Mouse (Mus musculus) c-Kit-positive CD71-positive TER-119-negative erythroid progenitor cells, embryonic 14.5 days (primary cell): ENCODE measurements around the gene Ssx2ip.

ENCODE experiments used
- DNase-seq: peaks from one replicate; pipeline ENCODE4 v3.0.0-alpha.2; 2013; ENCODE audit warnings: low read depth

Gene Ssx2ip

DNA sequence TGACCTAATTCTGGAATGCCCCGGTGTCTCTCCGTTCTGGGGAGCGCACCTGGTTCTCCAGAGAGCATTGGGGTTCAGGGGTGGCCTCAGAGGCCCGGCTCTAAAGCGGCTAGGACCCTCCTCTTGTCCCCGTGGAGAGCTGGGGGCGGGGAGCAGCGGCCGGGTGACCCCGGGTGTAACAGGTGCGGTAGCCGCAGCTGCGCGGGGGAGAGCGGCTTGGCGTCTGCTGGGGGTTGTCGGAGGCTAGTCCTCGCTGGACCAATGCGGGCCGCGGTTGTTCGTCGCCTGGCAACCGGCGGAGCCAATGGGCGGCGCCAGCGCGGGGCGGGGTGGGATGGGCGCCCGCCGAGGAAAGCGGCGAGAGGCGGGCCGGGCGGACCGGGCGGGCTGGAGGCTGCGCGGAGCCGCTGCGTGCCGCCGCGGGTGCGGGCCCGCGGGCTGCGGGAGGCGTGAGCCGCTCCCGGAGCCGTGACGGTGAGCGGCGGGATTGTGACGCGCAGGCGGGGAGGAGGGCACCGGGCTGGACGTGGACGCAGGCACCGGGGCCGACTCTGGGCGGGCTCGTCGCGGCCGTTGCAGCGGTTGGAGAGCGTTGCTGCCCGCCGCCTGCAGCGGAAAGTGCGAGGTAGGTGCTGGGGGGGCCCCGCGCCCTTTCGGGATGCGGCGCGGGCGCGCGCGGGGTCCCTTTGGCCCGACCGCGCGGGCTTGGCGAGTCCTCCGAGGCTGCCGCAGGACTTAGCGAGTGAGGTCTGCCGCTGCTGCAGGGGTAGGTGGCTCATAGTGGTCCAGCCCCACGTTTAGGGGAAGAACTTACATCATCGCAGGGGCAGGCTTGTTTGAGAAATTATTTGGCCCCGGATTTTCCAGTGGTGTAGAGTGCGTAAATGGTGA, at the start of gene Ssx2ip:
Gene Ssx2ip, plus strand, starts transcription at position 332 of the 891 bp plus-strand sequence.
- peak; percentile 88 for DNase-seq

DNA sequence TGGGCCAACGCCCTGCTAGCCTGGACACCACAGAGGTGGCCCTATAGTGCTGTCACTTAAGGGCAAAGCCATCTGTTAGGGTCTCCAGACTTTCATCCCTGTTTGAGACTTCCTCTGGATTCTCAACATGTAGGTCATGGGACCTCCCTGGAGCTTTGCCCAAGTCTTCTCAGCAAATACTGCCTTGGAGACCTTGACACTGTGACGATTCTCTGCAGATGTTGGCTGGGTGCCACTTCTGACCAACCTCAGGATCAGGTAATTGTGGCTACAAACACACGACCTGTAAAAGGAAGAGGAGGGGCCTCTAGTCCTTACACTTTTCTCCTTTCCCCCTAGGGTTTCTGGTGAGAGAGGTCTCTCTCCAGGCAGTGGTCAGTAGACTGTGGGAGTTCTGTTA, 49.3 kb upstream of the Ssx2ip start:
- DNase-seq = no peak

GRCm38 (mm10) chr3:146365471-146365870, 39.0 kb upstream of the Ssx2ip start:
- DNase-seq = no peak

DNA sequence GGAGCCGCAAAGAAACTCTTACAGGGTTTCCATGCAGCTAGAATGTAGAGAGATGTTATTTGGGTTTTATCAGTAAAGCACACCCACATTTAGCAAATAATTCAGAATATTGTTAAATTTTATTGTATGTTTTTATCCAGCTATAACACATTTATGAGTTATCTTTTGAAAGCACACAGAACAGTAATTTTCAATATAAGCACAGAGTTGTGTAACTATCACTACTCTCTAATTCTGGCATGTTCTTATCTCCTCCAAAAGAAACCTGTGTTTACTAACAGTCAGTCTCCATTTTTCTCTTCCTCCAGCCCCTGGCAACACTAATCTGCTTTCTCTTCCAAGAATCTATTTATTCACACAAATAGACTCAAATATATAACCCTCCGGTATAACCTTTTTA, 37.4 kb upstream of the Ssx2ip start:
- DNase-seq = no peak

DNA sequence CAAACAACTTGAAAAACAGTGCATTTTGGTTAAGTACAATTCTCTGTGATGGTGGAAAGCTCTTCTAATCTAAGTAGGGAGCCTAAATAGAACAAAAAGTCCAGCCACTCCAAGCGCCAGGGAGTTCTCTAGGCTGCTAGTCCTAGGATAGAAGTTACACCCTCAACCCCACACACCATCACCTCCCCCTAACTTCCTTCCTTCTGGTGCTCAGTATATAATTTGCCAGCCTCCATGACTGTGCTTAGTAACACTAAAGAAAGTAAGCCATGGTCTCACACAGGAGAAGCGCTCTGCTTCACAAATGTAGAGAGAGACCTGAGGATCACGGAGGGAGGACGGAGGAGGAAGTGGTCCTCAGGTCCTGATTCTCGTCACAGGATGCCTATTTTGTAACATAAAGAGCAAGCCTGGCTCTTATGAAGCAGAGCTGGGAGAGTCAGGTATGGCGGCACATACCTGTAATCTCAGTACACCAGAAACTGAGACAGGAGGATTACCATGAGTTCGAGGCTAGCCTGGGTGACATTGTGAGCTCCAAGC, 33.8 kb upstream of the Ssx2ip start:
- no peak for DNase-seq

- DNase-seq = no peak
Observed at GRCm38 (mm10) chr3:146371201-146371600, 33.2 kb upstream of the Ssx2ip start.

GRCm38 (mm10) chr3:146374596-146375175, 29.8 kb upstream of the Ssx2ip start:
- no peak for DNase-seq

DNA sequence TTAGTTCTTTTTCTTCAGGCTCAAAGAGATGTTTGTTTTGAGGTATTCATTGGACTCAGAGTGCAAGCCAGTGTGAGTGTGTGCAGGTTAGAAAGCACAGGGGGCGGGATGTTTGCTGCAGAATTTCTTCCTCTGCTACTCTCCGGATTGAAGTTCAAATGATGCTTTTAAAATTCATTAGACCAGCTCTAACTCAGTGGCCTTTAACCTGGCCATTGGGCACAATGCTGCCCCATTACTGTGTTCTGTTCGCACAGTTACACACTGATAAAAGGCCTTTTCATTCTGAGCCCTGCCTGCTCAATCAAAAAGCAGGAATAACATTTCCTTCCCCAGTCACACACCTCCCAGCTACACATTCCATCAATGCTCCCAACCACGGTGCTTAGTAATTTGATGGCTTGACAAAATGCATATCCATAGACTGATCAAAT, 29.2 kb upstream of the Ssx2ip start:
- DNase-seq = no peak

- DNase-seq = peak; percentile 46
Observed at GRCm38 (mm10) chr3:146376337-146377130, 27.9 kb upstream of the Ssx2ip start.

- DNase-seq = no peak
Observed at GRCm38 (mm10) chr3:146377216-146377615, 27.2 kb upstream of the Ssx2ip start.

DNA sequence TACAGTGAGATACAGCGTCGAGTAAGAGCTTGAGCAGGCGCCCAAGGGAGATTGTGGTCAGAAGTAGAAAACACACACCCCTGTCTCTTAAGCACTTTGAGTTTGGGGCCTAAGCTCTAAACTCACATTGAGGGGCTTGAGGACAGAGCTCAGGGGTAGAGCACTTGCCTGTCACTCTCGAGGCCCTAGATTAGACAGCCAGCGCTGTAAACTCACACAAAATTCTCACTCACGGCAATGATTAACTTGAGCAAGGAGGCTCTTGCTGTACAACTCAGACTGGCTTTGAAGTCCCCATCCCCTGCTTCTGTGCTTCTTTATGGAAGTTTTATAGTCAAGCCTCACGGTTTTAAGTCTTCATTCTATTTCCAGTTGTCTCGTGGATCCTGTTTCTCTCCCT, 25.7 kb upstream of the Ssx2ip start:
- DNase-seq = no peak

DNA sequence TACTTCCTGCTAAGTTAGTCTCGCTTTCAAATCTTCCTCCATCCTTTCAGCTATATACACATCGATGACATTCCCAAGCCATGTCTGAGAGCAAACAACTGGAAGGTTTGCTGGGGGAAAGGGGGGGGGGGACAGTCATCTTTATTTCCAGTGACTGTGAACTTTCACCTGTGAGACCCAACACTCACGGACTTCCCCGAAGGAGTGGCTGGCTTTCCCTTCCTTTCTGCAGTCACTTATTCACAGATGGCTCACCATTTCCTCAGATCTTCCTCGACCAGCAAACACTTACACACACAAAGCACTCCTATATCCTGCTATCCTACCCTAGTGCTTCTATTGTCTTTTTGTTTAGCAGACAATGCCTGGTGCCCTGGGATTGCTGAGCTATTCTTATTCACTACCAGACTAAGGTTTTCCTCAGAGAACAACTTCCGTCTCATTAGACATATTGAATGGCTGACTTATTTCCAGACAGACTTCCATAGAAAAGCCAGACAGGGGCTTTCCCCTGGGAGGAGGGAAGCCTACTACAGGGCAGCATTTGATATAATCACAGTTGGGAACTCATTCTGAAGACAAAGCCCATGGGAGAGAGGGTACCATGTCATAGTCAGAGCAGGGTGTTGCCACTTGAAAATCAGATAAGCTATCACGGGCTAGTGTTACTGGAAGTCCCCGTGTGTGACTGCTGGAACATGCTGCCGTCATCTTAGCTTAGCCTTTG, 24.5 kb upstream of the Ssx2ip start:
- no peak for DNase-seq

DNA sequence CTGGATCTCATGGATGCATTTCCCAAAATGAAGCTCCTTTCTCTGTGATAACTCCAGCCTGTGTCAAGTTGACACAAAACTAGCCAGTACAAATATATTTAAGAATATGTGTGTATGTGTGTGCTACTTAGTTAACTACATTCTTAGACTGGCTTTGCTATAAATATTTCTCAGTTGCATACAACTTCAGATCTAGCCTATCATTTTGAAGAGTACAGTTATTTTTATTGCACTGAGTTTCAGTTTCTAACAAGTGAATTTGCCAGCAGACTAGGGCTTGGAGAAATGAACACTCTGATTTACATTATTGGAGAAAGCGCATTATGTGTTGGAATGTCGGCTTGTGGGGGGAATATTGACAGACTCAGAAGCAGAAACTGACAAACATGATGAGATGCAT, 23.6 kb upstream of the Ssx2ip start:
- no peak for DNase-seq

DNA sequence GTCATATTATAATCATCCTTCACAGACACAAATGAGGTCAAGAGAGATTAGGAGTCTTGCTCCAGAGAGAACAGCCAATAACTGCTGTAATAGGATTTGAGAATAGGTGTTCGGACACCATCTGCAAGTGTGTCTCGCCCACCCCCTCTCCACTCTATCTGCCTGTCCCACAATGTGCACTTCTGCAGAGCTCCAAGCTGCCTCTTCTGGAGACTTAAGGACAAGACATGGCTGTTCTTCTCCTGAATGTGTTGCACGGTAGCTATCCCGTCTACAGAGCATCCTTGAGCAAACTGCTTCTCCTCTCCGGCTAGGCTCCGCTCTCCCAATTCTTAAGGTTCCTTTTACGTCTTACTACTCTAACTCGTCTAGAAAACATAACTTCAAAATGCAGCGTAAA, 23.0 kb upstream of the Ssx2ip start:
- DNase-seq = no peak

GRCm38 (mm10) chr3:146386800-146387199, 17.6 kb upstream of the Ssx2ip start:
- DNase-seq = no peak

DNA sequence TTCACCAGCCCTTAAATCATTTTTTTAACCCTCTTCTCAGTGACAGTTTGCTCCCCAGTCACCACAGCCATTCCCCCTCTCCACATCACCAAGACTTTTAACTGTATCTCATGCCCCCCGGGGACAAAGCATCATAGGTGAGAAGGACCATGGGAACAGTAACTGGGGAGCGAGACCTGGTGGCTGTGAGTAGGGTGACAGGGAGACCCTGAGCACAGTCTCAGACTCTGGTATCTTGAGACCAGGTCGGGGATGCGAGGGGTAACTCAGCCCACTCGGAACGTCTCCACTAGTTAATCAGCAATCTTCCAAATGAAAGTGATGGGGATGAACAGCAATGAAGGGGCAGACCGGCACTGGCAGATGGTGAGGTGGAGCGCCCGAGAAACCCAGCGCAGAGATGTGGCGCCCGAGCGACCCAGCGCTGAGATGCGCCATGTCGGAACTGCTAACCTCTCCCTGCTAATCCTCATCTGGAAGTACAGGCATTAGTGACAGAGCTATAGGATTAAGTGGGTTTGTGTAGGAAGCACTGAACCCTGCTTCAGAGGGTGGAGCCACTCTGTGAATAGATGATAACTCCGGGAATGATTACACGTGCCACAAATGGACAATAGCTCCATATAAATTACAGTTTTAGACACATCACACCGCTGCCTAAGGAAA, 11.7 kb upstream of the Ssx2ip start:
- peak; percentile 50 for DNase-seq

DNA sequence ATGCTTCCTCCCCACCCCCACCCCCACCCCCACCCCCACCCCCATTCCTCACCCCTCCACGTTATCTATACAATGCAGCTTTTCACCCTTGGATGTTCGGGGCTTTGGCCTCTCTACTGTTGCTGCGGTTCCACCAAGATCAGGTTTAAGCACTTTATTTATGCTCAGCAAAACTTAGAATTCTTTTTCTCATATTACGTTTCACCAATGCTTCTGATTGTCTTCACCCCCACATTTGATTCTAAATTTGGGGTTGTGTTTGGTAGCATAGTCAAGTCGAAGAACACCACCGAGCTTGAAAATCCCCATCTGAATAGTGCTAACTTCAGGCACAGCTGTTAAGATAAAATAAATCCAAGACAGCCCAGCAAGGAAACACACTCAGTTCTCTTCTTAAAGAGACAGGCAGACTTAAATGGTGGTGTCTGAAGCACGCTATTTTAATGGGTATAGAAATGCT, 10.8 kb upstream of the Ssx2ip start:
- DNase-seq = peak; percentile 56

GRCm38 (mm10) chr3:146396256-146396655, 8.2 kb upstream of the Ssx2ip start:
- DNase-seq = no peak

DNA sequence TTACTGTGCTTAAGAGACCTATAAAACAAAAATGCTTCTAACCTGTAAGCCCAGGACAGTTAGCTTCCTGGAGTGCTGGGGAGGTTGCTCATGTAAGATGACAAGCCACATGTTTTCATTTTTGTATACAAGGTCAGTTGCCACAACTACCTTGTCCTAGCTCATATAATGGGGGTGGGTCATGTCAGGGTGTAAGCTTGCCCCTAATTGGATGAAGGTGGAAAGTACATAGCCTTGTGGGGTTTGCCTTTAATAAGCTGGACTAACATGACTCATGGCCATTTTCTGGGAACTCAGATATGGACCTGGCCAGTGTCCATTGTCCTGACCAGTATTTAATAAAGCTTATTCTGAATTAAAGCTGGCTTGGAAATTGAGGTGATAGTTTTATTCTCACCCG, 7.5 kb upstream of the Ssx2ip start:
- no peak for DNase-seq

DNA sequence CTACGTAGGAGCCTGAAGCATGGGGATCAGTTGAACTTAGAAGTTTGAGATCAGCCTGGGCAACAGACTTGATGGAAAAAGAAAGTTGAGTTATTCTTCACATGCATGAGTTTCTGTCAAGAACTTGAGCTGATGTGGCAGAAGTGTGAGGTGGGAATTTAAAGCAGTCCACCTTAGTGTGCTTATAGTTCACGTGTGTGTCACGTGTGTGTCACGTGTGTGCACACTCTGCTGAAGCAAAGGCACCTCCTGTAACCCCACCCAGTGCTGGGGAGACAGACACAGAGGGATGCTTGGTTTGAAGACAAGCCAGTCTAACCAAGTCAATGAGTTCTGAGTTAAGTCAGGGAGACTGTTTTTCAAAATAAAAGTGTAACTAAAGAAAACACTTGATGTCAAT, 6.6 kb upstream of the Ssx2ip start:
- DNase-seq = no peak

- no peak for DNase-seq
Observed at GRCm38 (mm10) chr3:146399203-146399602, 5.2 kb upstream of the Ssx2ip start.
